Mouse (Mus musculus) urinary bladder, adult 2 months (tissue): ENCODE results near the gene Gm20388. TPM values are rescaled to one million over a fixed set of nuclear protein-coding genes. Genes with fewer than 3 reads are reported as not detected.

Source experiments
- DNase-seq: peaks from one replicate; pipeline ENCODE4 v3.0.0; 2022; ENCODE audit warnings: low spot score
- polyA plus RNA-seq: library from polyadenylated mRNA; depleted of rRNA; stranded (reverse); fragments of >200 nt; gene quantifications from 2 replicates; pipeline ENCODE4 v1.2.3, GENCODE M21; 2012

Gene Gm20388
- polyA plus RNA-seq, 1 experiment, result 50.2 TPM

GRCm38 (mm10) chr8:122960323-122960722 lies 3049.7 kb downstream of the Gm20388 start:
- no peak for DNase-seq

GRCm38 (mm10) chr8:122960932-122961331 lies 3050.3 kb downstream of the Gm20388 start:
- no peak for DNase-seq

- no peak for DNase-seq
Measured at GRCm38 (mm10) chr8:122961458-122961857, 3050.8 kb downstream of the Gm20388 start.

- DNase-seq, result no peak
Measured at GRCm38 (mm10) chr8:122962046-122962445, 3051.4 kb downstream of the Gm20388 start.

- no peak for DNase-seq
Measured at GRCm38 (mm10) chr8:122966638-122967037, 3056.0 kb downstream of the Gm20388 start.

GRCm38 (mm10) chr8:122968145-122968544 lies 3057.5 kb downstream of the Gm20388 start:
- DNase-seq, result no peak

GRCm38 (mm10) chr8:122969964-122970620 lies 3059.5 kb downstream of the Gm20388 start:
- DNase-seq, result no peak

GRCm38 (mm10) chr8:122976046-122976445 lies 3065.4 kb downstream of the Gm20388 start:
- DNase-seq, result no peak

GRCm38 (mm10) chr8:122979424-122979823 lies 3068.8 kb downstream of the Gm20388 start:
- no peak for DNase-seq

GRCm38 (mm10) chr8:122979865-122980509 lies 3069.3 kb downstream of the Gm20388 start:
- no peak for DNase-seq

GRCm38 (mm10) chr8:122981646-122982045 lies 3071.0 kb downstream of the Gm20388 start:
- DNase-seq, result no peak

GRCm38 (mm10) chr8:122983178-122983942 lies 3072.7 kb downstream of the Gm20388 start:
- DNase-seq, result no peak

GRCm38 (mm10) chr8:122984175-122984574 lies 3073.5 kb downstream of the Gm20388 start:
- DNase-seq, result no peak

GRCm38 (mm10) chr8:122986501-122987184 lies 3076.0 kb downstream of the Gm20388 start:
- no peak for DNase-seq

GRCm38 (mm10) chr8:122987255-122987654 lies 3076.6 kb downstream of the Gm20388 start:
- DNase-seq, result no peak

- DNase-seq, result no peak
Measured at GRCm38 (mm10) chr8:122988955-122989354, 3078.3 kb downstream of the Gm20388 start.

- DNase-seq, result no peak
Measured at GRCm38 (mm10) chr8:122989976-122990375, 3079.3 kb downstream of the Gm20388 start.

- DNase-seq, result no peak
Measured at GRCm38 (mm10) chr8:122991368-122991767, 3080.7 kb downstream of the Gm20388 start.

GRCm38 (mm10) chr8:122992296-122992695 lies 3081.7 kb downstream of the Gm20388 start:
- no peak for DNase-seq

- DNase-seq, result no peak
Measured at GRCm38 (mm10) chr8:122993031-122993430, 3082.4 kb downstream of the Gm20388 start.

GRCm38 (mm10) chr8:122993740-122994139 lies 3083.1 kb downstream of the Gm20388 start:
- no peak for DNase-seq

GRCm38 (mm10) chr8:122997963-122998362 lies 3087.3 kb downstream of the Gm20388 start:
- DNase-seq, result no peak
